Mouse (Mus musculus): ENCODE measurements around the gene Popdc2.

The Popdc2 gene

GRCm38 (mm10) chr16:38354185-38354913 lies 7.7 kb upstream of the Popdc2 start:
- DNase-seq (ENCODE audit: low spot score), result no peak

GRCm38 (mm10) chr16:38358256-38358812 lies 3.7 kb upstream of the Popdc2 start:
- no peak for DNase-seq (ENCODE audit: low spot score)

DNA sequence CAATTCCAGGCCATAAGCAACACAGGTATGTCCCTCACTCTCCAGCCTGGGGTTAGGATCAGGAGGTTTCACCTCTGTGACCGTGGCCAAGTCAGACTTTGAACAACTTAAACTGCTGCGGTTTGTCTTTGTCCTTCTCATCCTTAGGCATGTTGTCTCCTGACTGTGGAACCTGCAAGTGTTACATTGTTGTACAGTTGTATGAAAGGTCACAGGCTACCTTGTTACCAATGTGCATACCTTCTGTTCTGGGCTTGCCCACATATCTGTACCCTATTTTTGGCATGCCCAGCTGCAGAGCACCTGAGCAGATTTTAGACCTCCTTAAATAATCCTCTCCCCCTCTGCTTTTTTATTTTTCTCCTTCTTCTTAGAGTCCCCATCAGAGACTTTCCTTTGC lies 2.8 kb upstream of the Popdc2 start:
- no peak for DNase-seq (ENCODE audit: low spot score)

DNA sequence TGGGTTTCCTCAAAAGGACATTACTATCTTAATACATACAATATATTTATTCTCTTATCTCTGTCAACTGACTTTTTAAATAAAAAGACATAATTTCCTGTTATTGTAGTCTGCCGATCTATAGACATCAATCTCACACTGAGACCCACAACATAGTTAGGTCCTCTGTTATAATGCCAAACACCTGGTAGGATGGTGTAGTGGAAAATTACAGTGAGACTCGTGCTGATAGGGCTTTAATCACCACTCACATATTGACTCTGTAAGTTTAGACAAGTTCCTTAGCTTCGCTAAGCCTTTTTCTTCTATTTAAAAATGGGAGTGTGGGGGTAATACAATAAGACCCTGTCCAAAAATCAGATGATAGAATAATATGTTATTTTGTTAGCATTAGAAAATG lies 2.2 kb upstream of the Popdc2 start:
- no peak for DNase-seq (ENCODE audit: low spot score)

- DNase-seq (ENCODE audit: low spot score), result no peak
Measured at GRCm38 (mm10) chr16:38360317-38360716, 1.7 kb upstream of the Popdc2 start.

DNA sequence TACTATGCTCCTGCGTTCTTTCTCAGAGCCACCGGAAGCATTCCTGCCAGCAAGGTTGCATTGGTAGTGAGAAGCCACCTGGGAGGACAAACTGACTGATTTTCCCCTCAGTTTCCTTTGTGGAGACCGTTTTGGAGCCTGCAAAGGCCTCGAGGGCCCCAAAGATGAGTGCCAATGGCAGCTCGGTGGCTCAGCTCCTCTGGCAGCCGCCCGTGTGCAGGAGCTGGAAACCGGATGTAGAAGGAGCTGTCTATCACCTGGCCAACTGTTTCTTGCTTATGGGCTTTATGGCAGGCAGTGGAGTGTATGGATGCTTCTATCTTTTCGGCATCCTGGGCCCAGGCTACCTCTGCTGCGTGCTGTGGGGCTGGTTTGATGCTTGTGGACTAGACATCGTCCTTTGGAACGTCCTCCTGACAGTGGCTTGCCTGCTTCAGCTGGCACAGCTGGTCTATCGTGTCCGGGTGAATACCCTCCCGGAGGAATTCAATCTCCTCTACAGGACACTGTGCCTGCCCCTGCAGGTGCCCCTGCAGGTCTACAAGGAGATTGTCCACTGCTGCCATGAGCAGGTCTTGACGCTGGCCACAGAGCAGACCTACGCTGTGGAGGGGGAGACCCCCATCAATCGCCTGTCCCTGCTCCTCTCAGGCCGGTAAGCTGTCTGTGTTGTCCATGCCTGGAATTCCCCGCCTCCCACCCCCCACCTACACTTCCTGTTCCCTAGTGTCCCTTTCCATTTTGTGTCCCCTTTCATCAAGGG lies 665 bp downstream of the Popdc2 start:
- no peak for DNase-seq (ENCODE audit: low spot score)

DNA sequence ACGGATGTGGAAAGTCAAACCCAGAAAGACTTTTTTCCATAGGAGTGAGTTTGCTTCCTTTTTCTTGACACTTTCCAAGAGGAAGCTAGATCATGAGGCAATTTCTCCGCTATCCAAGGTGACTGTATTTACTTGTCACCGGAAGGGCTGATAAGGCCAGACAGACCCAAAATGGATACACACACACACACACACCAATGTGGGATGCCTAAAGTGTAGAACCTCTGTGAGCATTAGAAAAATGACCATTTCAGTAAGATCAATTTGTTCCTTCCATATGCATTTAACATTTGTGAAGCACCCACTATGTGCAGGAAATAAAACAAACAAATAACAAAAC lies 1.2 kb downstream of the Popdc2 start:
- no peak for DNase-seq (ENCODE audit: low spot score)

- DNase-seq (ENCODE audit: low spot score), result no peak
Measured at GRCm38 (mm10) chr16:38363657-38364056, 1.6 kb downstream of the Popdc2 start.

DNA sequence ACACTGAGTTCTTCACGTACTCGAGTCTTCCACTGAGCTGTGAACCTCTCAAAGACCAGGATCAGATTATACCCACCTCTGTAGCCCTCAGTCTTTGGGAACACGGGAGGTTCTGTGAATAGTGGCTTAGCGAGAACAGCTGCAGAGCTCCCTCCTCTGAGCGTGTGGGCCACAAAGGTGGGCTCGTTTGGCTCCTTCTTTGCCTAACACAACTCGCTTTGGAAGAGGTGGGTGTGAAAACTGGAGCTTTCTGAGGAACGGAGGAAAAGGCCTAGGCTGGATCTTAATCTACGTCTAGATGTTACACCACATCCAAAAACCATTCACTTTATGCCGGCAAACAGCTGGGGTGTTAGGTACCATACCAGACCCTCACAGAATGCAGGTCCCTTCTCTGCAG lies 3.4 kb downstream of the Popdc2 start:
- no peak for DNase-seq (ENCODE audit: low spot score)

DNA sequence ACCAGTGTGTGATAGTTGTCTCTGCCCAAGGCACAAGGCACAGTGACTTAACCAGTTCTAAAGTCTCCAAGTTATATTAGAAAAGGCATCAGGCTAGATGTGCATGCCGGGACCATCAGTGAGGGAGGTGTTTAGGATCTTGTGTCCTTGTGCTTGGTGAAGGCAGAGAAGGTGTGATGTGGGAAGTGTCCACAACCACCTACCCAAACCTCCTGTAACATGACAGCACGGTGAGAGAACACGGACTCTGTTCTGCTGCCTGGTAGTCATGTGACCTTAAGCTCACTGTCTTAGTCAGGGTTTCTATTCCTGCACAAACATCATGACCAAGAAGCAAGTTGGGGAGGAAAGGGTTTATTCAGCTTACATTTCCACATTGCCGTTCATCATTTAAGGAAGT lies 4.2 kb downstream of the Popdc2 start:
- no peak for DNase-seq (ENCODE audit: low spot score)

- no peak for DNase-seq (ENCODE audit: low spot score)
Measured at GRCm38 (mm10) chr16:38368336-38368735, 6.3 kb downstream of the Popdc2 start.

DNA sequence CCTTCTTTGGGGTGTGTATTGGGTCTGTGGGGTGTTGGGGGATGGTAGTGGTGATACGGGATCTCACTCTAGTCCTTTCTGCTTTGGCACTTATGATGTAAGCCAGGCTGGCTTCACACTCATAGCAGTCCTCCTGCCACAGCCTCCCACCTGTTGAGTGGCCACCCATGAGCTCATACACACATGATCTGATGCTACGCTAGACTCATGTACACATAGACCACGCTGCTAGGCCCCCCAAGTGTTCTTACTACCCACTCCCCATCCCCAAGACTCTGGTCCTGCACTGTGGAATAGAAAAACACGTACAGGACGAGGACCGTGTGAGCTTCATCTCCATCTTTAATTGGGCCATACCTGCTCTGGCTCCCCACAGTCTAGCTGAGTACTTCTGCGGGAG lies 7.0 kb downstream of the Popdc2 start:
- DNase-seq (ENCODE audit: low spot score), result no peak

DNA sequence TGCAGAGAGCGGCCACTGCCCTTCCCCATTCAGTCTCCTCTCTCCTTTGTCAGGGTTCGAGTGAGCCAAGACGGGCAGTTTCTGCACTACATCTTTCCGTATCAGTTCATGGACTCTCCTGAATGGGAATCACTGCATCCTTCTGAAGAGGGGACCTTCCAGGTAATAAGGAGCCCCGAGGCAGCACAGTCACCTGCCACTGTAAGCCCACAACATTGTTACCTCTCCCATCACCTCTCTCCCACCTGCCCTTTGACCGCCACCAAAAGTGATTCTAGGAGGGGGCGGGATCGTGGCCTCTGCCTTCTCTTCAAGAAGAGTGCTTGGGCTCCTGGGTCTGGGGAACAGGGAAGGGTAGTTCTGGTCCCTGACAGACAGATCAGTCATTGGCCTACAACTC lies 7.4 kb downstream of the Popdc2 start:
- no peak for DNase-seq (ENCODE audit: low spot score)

DNA sequence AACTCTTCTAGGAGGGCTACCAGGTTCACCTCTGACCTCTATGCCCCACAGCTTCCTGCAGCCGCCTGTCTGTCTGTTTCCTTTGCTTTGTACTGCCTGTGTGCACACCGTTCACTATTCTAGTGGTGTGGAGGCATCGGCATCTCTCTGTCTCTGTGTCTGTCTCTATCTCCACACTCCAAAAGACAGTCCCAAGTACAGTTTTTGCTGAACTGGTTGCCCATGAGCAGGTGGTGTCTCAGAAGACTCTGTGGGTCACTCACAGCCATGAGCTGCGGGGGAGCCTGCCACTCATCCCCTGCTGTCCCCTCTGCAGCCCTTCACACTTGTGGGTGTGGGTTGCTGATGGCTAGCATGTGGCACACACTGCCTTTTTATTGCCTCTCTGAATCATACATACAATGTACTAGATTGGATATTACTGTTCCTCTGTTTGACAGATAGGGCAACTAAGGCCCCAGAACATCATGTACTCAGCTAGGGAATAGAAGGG lies 8.0 kb downstream of the Popdc2 start:
- no peak for DNase-seq (ENCODE audit: low spot score)

DNA sequence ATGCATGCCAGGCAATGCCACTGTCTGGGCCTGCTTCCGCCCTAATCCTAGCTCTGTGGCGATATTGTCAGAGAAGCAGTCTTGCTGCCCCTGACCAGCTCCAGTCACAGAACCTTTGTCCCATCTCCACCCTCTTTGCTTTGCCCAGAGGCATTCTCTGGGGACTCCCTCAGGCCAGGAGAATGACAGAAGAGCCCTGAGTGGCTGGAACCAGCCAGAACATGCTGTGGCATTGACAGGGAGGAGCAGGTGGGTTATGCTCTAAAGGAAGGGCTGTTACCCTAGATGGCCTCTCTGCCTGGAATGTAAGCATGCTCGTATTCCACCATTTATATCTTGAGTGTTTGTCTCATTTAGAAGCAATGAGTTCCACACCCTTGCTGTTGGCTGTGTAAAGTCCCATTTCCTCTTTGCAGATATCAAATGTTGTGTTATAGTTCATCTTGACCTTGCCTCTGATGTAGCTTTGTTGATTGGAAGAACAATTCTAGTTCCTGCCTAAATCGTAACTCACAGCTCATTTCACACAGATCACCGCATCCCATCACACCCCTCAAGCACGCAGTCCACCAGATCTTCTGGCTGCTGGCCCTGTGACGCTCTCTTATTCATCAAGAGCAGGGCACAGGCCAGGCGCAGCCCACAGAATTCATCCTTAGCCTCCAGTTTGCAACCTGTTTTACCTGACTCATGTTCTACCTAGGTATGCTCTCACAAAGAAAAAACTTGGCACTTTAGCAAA lies 8.8 kb downstream of the Popdc2 start:
- no peak for DNase-seq (ENCODE audit: low spot score)

DNA sequence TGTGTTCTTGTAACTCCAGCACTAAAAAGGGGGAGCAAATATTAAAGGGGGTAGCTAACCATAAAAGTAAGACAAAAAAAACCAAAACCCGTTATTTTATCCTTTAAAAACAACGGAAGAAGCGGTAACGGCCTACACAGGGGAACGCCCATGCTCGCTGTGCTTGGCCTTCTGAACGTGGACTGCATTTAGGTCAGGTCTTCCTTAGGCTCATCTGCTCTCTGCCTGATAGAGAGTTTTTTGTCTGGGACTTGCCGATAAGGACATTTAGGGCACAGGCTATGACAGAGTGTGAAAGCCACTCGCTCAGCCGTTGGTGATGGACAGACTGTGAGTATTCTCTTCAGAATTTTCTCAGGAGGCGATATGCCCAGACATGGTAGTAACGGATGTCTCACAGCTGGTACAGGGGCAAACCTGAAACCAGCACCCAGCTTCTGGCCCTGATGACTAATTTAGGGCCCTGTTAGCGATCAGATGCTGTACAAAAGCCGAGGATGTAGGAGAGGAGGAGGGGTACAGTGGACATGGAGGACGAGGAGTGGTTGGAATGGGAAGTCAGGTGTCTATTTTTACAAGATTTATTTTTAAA lies 9.8 kb downstream of the Popdc2 start:
- no peak for DNase-seq (ENCODE audit: low spot score)

GRCm38 (mm10) chr16:38372876-38373275 lies 10.9 kb downstream of the Popdc2 start:
- DNase-seq (ENCODE audit: low spot score), result no peak

DNA sequence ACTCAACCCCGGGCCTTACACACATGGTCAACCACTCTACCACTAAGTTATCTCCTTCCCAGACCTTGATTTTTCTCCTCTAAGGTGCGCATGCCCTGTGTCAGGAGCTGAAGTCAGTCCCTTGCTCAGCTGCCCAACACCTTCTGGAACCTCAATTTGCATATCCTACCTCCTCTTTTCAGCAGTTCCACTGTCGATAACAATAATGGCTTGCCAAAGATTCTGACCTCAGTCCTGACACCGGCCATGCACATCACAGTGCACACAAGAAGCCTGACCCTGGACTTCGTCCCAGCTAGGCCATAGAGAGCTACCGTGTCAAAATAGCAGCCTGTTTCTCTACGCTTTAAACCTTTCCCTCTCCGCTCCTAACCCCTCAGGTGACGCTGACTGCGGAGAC lies 11.4 kb downstream of the Popdc2 start:
- DNase-seq (ENCODE audit: low spot score), result no peak

DNA sequence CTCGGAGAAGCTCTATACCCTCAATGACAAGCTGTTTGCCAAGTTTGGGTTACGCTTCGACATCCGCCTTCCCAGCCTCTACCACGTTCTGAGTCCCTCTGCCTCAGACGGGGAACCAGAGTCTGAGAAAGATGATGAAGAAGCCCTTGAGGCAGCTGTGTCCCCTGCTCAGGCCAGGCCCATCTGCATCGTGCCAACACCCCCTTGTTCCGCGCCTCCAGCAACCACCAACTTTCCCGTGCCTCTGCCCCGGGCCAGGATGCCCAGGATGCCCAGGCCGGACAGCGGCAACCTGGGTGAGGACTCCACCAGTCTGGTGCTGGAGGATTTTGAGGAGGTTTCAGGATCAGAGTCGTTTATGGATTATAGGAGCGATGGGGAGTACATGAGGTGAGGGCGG lies 11.9 kb downstream of the Popdc2 start:
- DNase-seq (ENCODE audit: low spot score), result no peak

GRCm38 (mm10) chr16:38374379-38375140 lies 12.6 kb downstream of the Popdc2 start:
- DNase-seq (ENCODE audit: low spot score), result no peak

GRCm38 (mm10) chr16:38375182-38375581 lies 13.2 kb downstream of the Popdc2 start:
- no peak for DNase-seq (ENCODE audit: low spot score)

All from embryo, embryonic 10 days (tissue).